Mouse (Mus musculus): Measurements from ENCODE around the gene Arhgap1.
"Not testable (repeated sequence)": the region's sequence is repeated elsewhere in the genome, so short reads cannot be mapped to it uniquely, and the experiment has no call there.

DNA sequence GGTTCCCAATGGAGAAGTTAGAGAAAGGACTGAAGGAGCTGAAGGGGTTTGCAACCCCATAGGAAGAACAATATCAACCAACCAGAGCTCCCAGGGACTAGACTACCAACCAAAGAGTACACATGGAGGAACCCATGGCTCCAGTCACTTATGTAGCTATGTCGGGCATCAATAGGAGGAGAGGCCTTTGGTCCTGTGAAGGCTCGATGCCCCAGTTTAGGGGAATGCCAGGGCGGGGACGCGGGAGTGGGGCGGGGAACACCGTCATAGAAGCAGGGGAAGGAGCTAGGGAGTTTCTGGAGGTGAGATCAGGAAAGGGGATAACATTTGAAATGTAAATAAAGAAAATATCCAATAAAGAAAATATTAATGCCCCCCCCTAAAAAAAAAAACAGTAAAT, 26.3 kb upstream of the Arhgap1 start:
- TF ChIP-seq POLR2A (IDR thresholded peaks at IDR 0.05; ENCODE audit: borderline replicate concordance, extremely low read depth, insufficient read depth, insufficient read length, poor library complexity, severe bottlenecking); CTCF (IDR thresholded peaks at IDR 0.05; ENCODE audit: borderline replicate concordance, extremely low read depth, insufficient read depth, insufficient read length): not testable (repeated sequence)

Data from brain, embryonic 14.5 days (tissue).